Mouse (Mus musculus): ENCODE measurements around the gene Magea4. TPM values are rescaled to one million over a fixed set of nuclear protein-coding genes. Genes with fewer than 3 reads are reported as not detected.

Gene Magea4
- total RNA-seq (2021) (not detected), polyA plus RNA-seq (2012; rRNA removed) (not detected in 2 replicates)
- long read RNA-seq: 0 reads

DNA sequence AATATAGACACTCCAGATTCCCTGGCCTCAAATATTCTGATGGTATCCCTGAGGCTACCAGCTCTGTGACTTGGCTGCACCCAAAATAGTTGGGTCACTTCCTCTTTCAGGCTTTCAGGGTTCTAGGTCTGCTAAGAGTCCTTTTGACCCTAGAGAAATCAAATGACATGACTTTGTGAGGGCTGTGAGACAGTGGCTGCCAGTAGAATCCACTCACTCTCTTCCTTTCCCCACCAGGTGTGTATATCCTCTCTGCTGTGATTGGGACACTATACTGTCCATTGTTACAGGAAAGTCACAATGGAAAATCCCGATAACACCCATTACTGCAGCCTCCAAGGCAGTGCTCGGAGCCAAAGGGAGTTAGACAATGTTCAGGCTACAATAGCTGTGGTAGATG is at the start of gene Magea4:
Gene Magea4, plus strand, starts transcription at position 301 of the 400 bp plus-strand sequence.
- TF ChIP-seq CTCF (IDR thresholded peaks at IDR 0.05): no peak
- TF ChIP-seq POLR2A (IDR thresholded peaks at IDR 0.05; ENCODE audit: insufficient read depth, low read depth, low read length): no peak
- no peak for TF ChIP-seq EP300 (IDR thresholded peaks at IDR 0.05; ENCODE audit: insufficient read depth, low read depth, low read length)
- H3K79me2 ChIP-seq (replicated peaks; ENCODE audit: control insufficient read depth, insufficient read depth, low read length): no peaks in the 10 kb centered on the region
- H3K27ac ChIP-seq: no peak within 1 kb of the TSS
- H3K4me1 ChIP-seq (ENCODE audit: control insufficient read depth, insufficient read depth, low read length): no peaks in the 10 kb centered on the region
- no peaks in the 10 kb centered on the region for H3K27me3 ChIP-seq (ENCODE audit: control insufficient read depth, insufficient read depth, low read length)
- 63% methylated on average over 2 of the region's 2 CpGs for WGBS
- H3K36me3 ChIP-seq (ENCODE audit: control insufficient read depth, insufficient read depth, low read length): no peaks in the 10 kb centered on the region
- intact Hi-C loops (cut with DNase I): no loop called here
- no peak within 1 kb of the TSS for H3K4me3 ChIP-seq
- H3K9ac ChIP-seq (ENCODE audit: low read depth, low read length): no peak within 1 kb of the TSS
- DNase-seq: no peak

DNA sequence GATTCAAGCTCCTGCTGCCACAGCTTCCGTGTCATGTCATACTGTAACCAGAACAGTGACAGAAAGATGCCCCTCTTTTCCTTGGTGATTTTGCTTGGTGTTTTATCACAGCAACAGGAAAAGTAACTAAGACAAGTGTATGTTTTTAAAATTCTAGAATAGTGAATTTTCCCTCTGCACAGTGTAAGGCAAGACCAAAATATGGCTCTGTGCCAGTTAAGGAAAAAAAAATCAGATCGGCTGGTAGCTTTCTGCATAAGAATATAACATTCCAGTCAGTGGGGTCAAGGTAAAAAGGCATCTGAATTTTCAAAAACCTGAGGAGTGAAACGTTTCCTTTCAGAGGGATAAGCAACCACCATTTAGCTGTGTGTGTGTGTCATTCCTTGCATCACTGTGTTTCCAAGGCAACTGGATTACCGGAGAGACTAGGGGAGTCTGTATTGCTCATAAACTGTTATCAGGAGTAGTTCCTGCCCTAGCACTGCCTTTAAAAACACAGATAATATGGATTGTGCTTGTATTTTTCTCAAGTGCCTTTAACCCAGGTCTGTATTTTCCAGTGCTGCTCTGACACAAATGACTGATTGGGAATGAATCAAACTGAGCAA is 18.8 kb upstream of the Magea4 start:
- Histone ChIP-seq H3K27ac (no peak overlapping the region), H3K9ac (ENCODE audit: low read depth, low read length) (no peak overlapping the region), H3K27me3 (ENCODE audit: control insufficient read depth, insufficient read depth, low read length) (no peaks in the 10 kb centered on the region), H3K79me2 (replicated peaks; ENCODE audit: control insufficient read depth, insufficient read depth, low read length) (no peaks in the 10 kb centered on the region), H3K36me3 (ENCODE audit: control insufficient read depth, insufficient read depth, low read length) (no peaks in the 10 kb centered on the region), H3K4me3 (no peak overlapping the region), H3K4me1 (ENCODE audit: control insufficient read depth, insufficient read depth, low read length) (no peaks in the 10 kb centered on the region)
- intact Hi-C loops (cut with DNase I): no loop called here
- TF ChIP-seq EP300 (IDR thresholded peaks at IDR 0.05; ENCODE audit: insufficient read depth, low read depth, low read length): no peak
- no peak for TF ChIP-seq POLR2A (IDR thresholded peaks at IDR 0.05; ENCODE audit: insufficient read depth, low read depth, low read length)
- no peak for TF ChIP-seq CTCF (IDR thresholded peaks at IDR 0.05)
- WGBS: 37% methylated on average over 4 of the region's 4 CpGs
- DNase-seq: no peak

DNA sequence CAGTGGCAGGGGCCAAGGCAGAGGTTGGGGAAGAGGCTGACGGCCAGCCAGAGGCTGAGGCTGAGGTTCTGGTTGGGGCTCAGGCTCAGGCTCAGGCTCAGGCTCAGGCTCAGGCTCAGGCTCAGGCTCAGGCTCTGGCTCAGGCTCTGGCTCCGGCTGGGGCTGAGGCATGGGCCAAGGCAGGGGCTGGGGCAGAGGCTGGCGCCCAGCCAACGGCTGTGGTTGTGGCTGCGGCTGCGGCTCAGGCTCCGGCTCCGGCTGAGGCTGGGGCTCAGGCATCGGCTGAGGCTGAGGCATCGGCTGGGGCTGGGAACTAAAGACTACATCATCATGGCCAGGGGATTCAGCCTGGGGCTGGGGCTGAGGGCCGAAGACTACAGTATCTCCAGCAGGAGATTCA is 48.8 kb downstream of the Magea4 start:
- Histone ChIP-seq H3K27ac (no peak overlapping the region), H3K4me3 (no peak overlapping the region), H3K9ac (ENCODE audit: low read depth, low read length) (no peak overlapping the region), H3K27me3 (ENCODE audit: control insufficient read depth, insufficient read depth, low read length) (no peaks in the 10 kb centered on the region), H3K36me3 (ENCODE audit: control insufficient read depth, insufficient read depth, low read length) (no peaks in the 10 kb centered on the region), H3K4me1 (ENCODE audit: control insufficient read depth, insufficient read depth, low read length) (no peaks in the 10 kb centered on the region), H3K79me2 (replicated peaks; ENCODE audit: control insufficient read depth, insufficient read depth, low read length) (no peaks in the 10 kb centered on the region)
- no peak for DNase-seq
- TF ChIP-seq EP300 (IDR thresholded peaks at IDR 0.05; ENCODE audit: insufficient read depth, low read depth, low read length): no peak
- no peak for TF ChIP-seq CTCF (IDR thresholded peaks at IDR 0.05)
- intact Hi-C loops (cut with DNase I): loop anchor here (10.0 kb wide), 1 partner anchor 256 kb away; no protein-coding TSS in a partner anchor
- WGBS: 84% methylated on average over 10 of the region's 11 CpGs

Small RNA genes lying within 50 kb of the gene (microRNA-seq; reads per million reads assigned to microRNA genes)
- gene Mir224 (98.9 to 111 reads per million in 2 experiments), gene Mir452 (1.5 to 2.2 reads per million in 2 experiments)

Other genes starting within 250 kb of the Magea4 start
- not detected for gene Fate1, start 249.0 kb upstream of the Magea4 start, total RNA-seq (2021)
- gene Fate1, start 249.0 kb upstream of the Magea4 start, polyA plus RNA-seq (2012; rRNA removed): not detected in 2 replicates
- not detected for gene Cnga2, start 230.2 kb upstream of the Magea4 start, total RNA-seq (2021)
- gene Cnga2, start 230.2 kb upstream of the Magea4 start, polyA plus RNA-seq (2012; rRNA removed): 0.04 and 0.09 TPM in 2 replicates
- under 1 TPM; 0.23 to 0.55 TPM for gene Gabre, start 52.8 kb downstream of the Magea4 start, total RNA-seq (2021)
- gene Gabre, start 52.8 kb downstream of the Magea4 start, polyA plus RNA-seq (2012; rRNA removed): 1.8 and 2.2 TPM in 2 replicates
- not detected for gene Magea10, start 164.8 kb downstream of the Magea4 start, total RNA-seq (2021)
- gene Magea10, start 164.8 kb downstream of the Magea4 start, polyA plus RNA-seq (2012; rRNA removed): not detected in 2 replicates